Comparison of ENCODE assay signal across 8 mouse cellular contexts in genomic region chr2:117121212-117121983, GRCm38 (mm10). TPM values are rescaled to one million over a fixed set of nuclear protein-coding genes. Genes with fewer than 3 reads are reported as not detected.
DNase-seq lines count a peak whose midpoint lies in the region; ATAC-seq and TF ChIP-seq lines count a peak whose summit lies in the region.

TSS of gene Spred1 (plus strand) at chr2:117121374.

- peak within 1 kb of the TSS; percentile 91 for H3K4me3 ChIP-seq in embryonic facial prominence, embryonic 13.5 days
- peak within 1 kb of the TSS; percentile 90 for H3K4me3 ChIP-seq in small intestine, adult 2 months (ENCODE audit: low read depth, low read length)

- H3K4me2 ChIP-seq in embryonic facial prominence, embryonic 13.5 days = peak within 1 kb of the TSS; percentile 73

- no peaks in the 10 kb centered on the region for H3K9me3 ChIP-seq in embryonic facial prominence, embryonic 13.5 days

- H3K27ac ChIP-seq in embryonic facial prominence, embryonic 13.5 days = peak within 1 kb of the TSS; percentile 100
- H3K27ac ChIP-seq in small intestine, adult 2 months (ENCODE audit: insufficient read depth, low read depth, low read length) = peak within 1 kb of the TSS; percentile 87

- peaks cover 19% of the 10 kb centered on the region for H3K4me1 ChIP-seq in embryonic facial prominence, embryonic 13.5 days
- H3K4me1 ChIP-seq in small intestine, adult 2 months (ENCODE audit: control insufficient read depth, insufficient read depth, insufficient read length, low read length) = no peaks in the 10 kb centered on the region

- no peaks in the 10 kb centered on the region for H3K36me3 ChIP-seq in embryonic facial prominence, embryonic 13.5 days
- H3K36me3 ChIP-seq in small intestine, adult 2 months (ENCODE audit: control insufficient read depth, insufficient read depth, low read length) = no peaks in the 10 kb centered on the region

- peak within 1 kb of the TSS; percentile 100 for H3K9ac ChIP-seq in embryonic facial prominence, embryonic 13.5 days

- TF ChIP-seq POLR2A in small intestine, adult 2 months (IDR thresholded peaks at IDR 0.05; ENCODE audit: low read depth, low read length) = no peak

- peak; percentile 16; the same call in 1 of the 2 replicates for ATAC-seq in embryonic facial prominence, embryonic 13.5 days (ENCODE audit: insufficient number of reproducible peaks, insufficient read depth, low FRiP score, low TSS enrichment, low read depth)

- WGBS in embryonic facial prominence, embryonic 13.5 days = under 1% methylated on average over 80 of the region's 99 CpGs
- WGBS in small intestine, adult 2 months = 2% methylated on average over 76 of the region's 99 CpGs

- DNase-seq in gastrocnemius, postnatal 10 days = no peak
- no peak for DNase-seq in gastrocnemius, adult 8-10 months (ENCODE audit: low spot score in 2 of 2)
- DNase-seq in adrenal gland, adult 2 months = peak; percentile 67
- DNase-seq in heart, postnatal 14 days = peak in 1 of 2 experiments; percentile 33
- DNase-seq in layer of hippocampus, adult 8-10 months (ENCODE audit: low spot score in 2 of 2) = peak in 1 of 2 experiments; percentile 22
- DNase-seq in lung, postnatal 10 days = peak; percentile 38

- H3K27me3 ChIP-seq in embryonic facial prominence, embryonic 13.5 days = no peaks in the 10 kb centered on the region
- no peaks in the 10 kb centered on the region for H3K27me3 ChIP-seq in small intestine, adult 2 months (ENCODE audit: control insufficient read depth, insufficient read depth, low read length)

- no peak for TF ChIP-seq CTCF in small intestine, adult 2 months (IDR thresholded peaks at IDR 0.05; ENCODE audit: extremely low read depth, insufficient read length, insufficient replicate concordance, low read depth, low read length)

- intact Hi-C loops in heart, postnatal 14 days (cut with DNase I) = loop anchor here (2.0 kb wide), 4 partner anchors 59 to 221 kb away; no protein-coding TSS in a partner anchor

RNA-seq across cellular contexts. Expression of gene Spred1, which starts in this region (rescaled TPM):
- 10 to 100 TPM; 22.7 to 28.4 TPM for total RNA-seq in gastrocnemius, postnatal 10 days (2021)
- 1 to 10 TPM; 4.4 to 6.0 (median 5.2) TPM for total RNA-seq in gastrocnemius, adult 8-10 months (2022)
- 100 to 1,000 TPM in 1 of 2 experiments, 10 to 100 TPM in 1; 58.3 to 113 TPM for total RNA-seq in adrenal gland, adult 2 months (2021)
- 11.3 and 22.6 TPM in 2 replicates for polyA plus RNA-seq in adrenal gland, adult 2 months (2012; rRNA removed)
- polyA plus RNA-seq in embryonic facial prominence, embryonic 13.5 days (2015; fragmentation: Nextera tagmentation; extraction: Ambion mirVana) = 13.6 and 20.7 TPM in 2 replicates
- total RNA-seq in heart, postnatal 14 days (2021) = 10 to 100 TPM; 18.8 to 20.5 TPM
- total RNA-seq in layer of hippocampus, adult 8-10 months (2022) = 100 to 1,000 TPM in 2 of 4 experiments, 10 to 100 TPM in 2; 79.4 to 115 (median 97.4) TPM
- 1.5 and 1.8 TPM in 2 replicates for polyA plus RNA-seq in small intestine, adult 2 months (2012; rRNA removed)

Comparison
In these comparisons a context has a peak if more than half of its experiments do, and no peak if none do; other contexts are left out.
1. DNase-seq: peak in adrenal gland, adult 2 months (single experiment) and lung, postnatal 10 days (single experiment); none in gastrocnemius, postnatal 10 days (single experiment) and gastrocnemius, adult 8-10 months (0 of 2).